Mouse (Mus musculus) limb, embryonic 10.5 days (tissue): Measurements from ENCODE around the gene Agbl2. TPM values are rescaled to one million over a fixed set of nuclear protein-coding genes. Genes with fewer than 3 reads are reported as not detected.
"Not testable (repeated sequence)": the region's sequence is repeated elsewhere in the genome, so short reads cannot be mapped to it uniquely, and the experiment has no call there.

Experiments
- DNase-seq: peaks from one replicate; pipeline ENCODE4 v3.0.0-alpha.2; 2017; ENCODE audit warnings: low spot score
- H3K27ac ChIP-seq: fragments of 300-500 bp; sonication (generic); 2 replicates; pipeline ENCODE4 v1.5.1; 2016; ENCODE audit warnings: mild to moderate bottlenecking
- H3K27me3 ChIP-seq: fragments of 300-500 bp; sonication (generic); 2 replicates; pipeline ENCODE4 v1.6.1; 2016; ENCODE audit warnings: low read depth, mild to moderate bottlenecking; ENCODE audit not compliant: poor library complexity, severe bottlenecking
- H3K36me3 ChIP-seq: fragments of 300-500 bp; sonication (generic); 2 replicates; pipeline ENCODE4 v1.6.1; 2016; ENCODE audit warnings: mild to moderate bottlenecking, moderate library complexity
- H3K4me1 ChIP-seq: fragments of 300-500 bp; sonication (generic); 2 replicates; pipeline ENCODE4 v1.6.1; 2016
- H3K4me3 ChIP-seq: fragments of 300-500 bp; sonication (generic); 2 replicates; pipeline ENCODE4 v1.5.1; 2016; ENCODE audit warnings: mild to moderate bottlenecking, moderate library complexity
- H3K9me3 ChIP-seq: fragments of 300-500 bp; sonication (generic); replicated peaks from 2 replicates; pipeline ENCODE4 v1.6.1; 2016; ENCODE audit warnings: mild to moderate bottlenecking
- WGBS: fragments of 180-500 bp; shearing (Covaris S2); methylation state at CpG from one replicate; pipeline ENCODE4 v1.1.7; 2016; 5-methylcytosine and 5-hydroxymethylcytosine counted together
- polyA plus RNA-seq: library from polyadenylated mRNA; unstranded; fragments of >200 nt; fragmentation: Nextera tagmentation; extraction: Ambion mirVana; gene quantifications from 2 replicates; pipeline ENCODE4 v1.2.1, GENCODE M21; 2016

Agbl2 gene
- polyA plus RNA-seq, 1 experiment from 2014 or later = 0.36 TPM

DNA sequence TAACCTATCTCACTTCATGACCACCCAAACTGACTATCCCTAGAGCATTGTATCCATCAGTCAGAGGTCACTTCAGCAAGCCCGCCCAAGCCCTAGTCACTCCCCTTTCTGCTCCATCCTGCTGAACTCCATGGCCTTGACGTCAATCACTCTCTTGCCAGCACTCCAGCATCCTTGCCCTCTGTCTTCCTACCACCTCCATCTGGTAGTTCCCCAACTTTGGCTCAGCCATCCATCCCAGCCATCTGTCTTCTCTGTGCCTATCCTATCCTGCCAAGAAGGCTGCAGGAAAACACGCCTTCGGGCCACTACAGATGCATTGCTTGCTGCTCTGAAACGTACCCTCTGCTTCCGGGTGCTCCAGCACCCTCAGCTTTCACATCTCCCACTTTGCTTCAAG, 41.3 kb downstream of the Agbl2 start:
- Histone ChIP-seq H3K4me1 (no peaks in the 10 kb centered on the region), H3K27me3 (no peaks in the 10 kb centered on the region), H3K36me3 (no peaks in the 10 kb centered on the region), H3K27ac (no peak overlapping the region), H3K4me3 (no peak overlapping the region), H3K9me3 (no peaks in the 10 kb centered on the region)
- WGBS = 81% methylated on average over 6 of the region's 6 CpGs
- no peak for DNase-seq

DNA sequence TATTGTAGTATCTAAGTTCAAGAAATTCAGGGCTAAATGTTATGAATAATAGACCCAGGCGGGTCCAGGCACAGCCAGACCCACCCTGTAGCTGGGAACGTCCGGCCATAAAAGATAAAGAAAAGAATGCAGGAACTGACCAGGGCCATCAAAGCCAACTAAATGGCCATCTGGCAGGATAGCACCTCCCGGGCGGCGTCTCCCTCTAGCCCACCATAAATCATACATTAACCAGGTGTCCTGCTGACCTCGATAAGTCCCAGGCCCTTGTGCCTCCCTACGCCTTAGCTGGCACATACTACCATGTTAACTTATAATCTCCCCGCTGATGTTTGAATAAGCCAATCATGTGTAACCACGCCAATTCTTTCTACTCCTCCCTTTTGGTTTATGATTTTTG, 42.0 kb downstream of the Agbl2 start:
- H3K36me3 ChIP-seq, H3K4me1 ChIP-seq, H3K9me3 ChIP-seq, H3K27ac ChIP-seq, DNase-seq, H3K27me3 ChIP-seq, H3K4me3 ChIP-seq: not testable (repeated sequence)
- WGBS = 47% methylated on average over 10 of the region's 10 CpGs

DNA sequence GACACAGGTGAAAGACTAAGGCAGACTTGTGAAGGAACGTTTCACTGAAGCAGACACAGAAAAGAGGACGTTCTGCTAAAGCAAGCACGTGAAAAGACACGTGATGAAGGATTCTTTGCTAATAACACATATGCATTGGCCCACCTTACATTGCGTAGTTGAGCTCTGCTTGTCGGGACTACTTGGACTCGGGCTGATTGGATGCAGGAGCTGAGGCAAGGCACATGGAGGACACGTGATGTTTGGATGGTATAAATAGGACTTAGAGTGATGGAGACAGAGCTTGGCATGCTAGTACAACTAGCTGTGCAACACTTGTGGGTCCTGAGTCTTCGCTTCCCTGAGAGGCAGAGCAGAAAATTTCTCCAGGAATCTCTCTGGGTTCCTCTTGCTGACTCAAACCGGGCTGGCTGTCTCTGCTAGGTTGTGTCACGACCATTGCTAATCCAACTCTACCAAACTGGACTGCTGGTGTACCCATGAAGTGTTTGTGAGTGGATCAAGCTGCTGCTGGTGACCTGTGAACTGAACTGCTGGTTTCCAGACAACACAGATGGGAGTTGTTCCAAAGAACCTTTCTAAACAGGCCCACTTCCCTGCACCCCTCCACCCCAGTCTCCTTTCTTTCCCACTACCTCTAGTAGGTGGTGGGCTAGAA, 43.1 kb downstream of the Agbl2 start:
- no peaks in the 10 kb centered on the region for H3K4me1 ChIP-seq
- H3K9me3 ChIP-seq = no peaks in the 10 kb centered on the region
- H3K27me3 ChIP-seq = no peaks in the 10 kb centered on the region
- H3K4me3 ChIP-seq = no peak overlapping the region
- H3K36me3 ChIP-seq = no peaks in the 10 kb centered on the region
- H3K27ac ChIP-seq = no peak overlapping the region
- DNase-seq = no peak
- WGBS = 91% methylated on average over 11 of the region's 11 CpGs

DNA sequence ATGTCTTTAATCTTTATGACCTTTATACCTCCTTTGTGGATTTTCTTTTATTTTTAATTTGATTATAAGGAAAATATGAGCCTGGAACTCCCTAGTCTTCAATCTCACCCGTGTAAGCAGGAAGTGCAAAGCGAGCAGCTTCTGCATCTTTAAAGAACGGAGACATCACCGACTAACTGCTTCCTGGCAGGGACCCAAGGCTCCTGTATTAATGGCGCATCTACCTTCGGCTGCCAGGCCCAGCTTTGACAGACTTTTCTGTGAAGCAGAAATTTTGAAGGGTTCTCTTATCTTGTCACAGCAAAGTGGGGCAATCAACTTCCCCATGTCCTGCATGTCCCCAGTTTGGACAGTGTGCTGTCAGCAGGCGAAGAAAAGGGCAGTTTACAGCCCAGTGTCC, 46.2 kb downstream of the Agbl2 start:
- Histone ChIP-seq H3K9me3 (no peaks in the 10 kb centered on the region), H3K27me3 (no peaks in the 10 kb centered on the region), H3K36me3 (no peaks in the 10 kb centered on the region), H3K4me1 (no peaks in the 10 kb centered on the region), H3K27ac (no peak overlapping the region), H3K4me3 (no peak overlapping the region)
- WGBS = 79% methylated on average over 7 of the region's 7 CpGs
- no peak for DNase-seq

DNA sequence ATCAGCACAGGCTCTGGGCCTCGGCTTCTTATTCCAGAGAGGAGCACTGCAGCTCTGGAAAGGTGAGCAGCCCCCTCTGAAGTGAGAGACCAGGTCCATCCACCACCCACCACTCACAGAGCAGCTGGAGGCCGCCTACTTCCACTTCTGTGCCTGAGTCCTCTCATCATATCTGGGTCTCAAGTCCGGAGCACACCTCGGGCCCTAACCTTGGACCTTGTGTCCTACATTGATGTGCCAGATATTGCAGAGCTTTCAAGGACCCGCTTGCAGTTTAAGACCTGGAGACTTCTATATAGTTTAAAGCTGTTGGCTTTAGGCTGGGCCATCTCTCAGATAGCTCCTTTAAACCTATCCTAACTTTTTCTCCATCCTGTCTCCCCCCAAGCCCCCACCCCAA, 51.0 kb downstream of the Agbl2 start:
- Histone ChIP-seq H3K36me3 (no peaks in the 10 kb centered on the region), H3K9me3 (no peaks in the 10 kb centered on the region), H3K4me1 (no peaks in the 10 kb centered on the region), H3K27me3 (no peaks in the 10 kb centered on the region), H3K4me3 (no peak overlapping the region), H3K27ac (no peak overlapping the region)
- 84% methylated on average over 5 of the region's 5 CpGs for WGBS
- no peak for DNase-seq

DNA sequence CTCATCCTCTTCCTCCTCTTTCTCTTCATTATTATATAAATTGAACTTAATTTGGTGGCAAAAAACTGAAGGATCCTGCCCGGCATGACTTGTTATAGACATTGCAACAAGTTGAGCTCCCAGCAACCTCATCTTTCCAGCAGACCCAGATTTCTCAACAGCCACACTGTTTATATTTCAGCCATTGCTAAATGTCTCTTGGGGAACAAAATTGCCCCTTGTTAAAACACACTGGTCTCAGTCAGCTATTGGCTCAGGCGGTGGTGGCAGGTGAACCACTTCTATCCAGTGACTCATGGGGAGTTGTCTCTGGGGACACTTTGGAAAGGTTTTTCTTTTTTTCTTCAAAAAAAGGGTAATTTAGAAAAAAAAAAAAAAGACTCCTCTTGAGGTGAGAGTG, 56.1 kb downstream of the Agbl2 start:
- 95% methylated on average over 2 of the region's 2 CpGs for WGBS
- H3K27ac ChIP-seq = no peak overlapping the region
- no peaks in the 10 kb centered on the region for H3K36me3 ChIP-seq
- H3K9me3 ChIP-seq = no peaks in the 10 kb centered on the region
- no peak overlapping the region for H3K4me3 ChIP-seq
- DNase-seq = no peak
- H3K27me3 ChIP-seq = no peaks in the 10 kb centered on the region
- H3K4me1 ChIP-seq = no peaks in the 10 kb centered on the region

DNA sequence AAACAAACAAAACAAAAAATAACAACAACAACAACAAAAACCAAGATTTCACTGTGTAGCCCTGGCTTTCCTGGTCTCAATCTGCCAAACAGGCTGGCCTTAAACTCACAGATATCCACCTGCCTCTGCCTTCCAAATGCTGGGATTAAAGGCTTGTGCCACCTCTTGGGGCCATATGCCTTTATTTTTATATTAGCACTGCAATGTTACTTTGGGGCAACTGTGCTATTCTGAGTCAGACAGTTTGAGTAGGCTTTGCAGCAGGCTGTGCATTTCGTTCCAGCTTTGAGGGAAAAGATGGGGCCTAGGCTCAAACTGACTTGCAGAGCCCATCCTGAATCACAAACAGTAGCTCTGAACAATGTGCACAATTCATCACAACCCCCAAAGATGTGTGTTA, 61.1 kb downstream of the Agbl2 start:
- WGBS = 77% methylated on average over 1 of the region's 1 CpGs
- no peak for DNase-seq
- Histone ChIP-seq H3K27ac (no peak overlapping the region), H3K36me3 (no peaks in the 10 kb centered on the region), H3K27me3 (no peaks in the 10 kb centered on the region), H3K4me3 (no peak overlapping the region), H3K4me1 (peaks cover 15% of the 10 kb centered on the region), H3K9me3 (no peaks in the 10 kb centered on the region)

DNA sequence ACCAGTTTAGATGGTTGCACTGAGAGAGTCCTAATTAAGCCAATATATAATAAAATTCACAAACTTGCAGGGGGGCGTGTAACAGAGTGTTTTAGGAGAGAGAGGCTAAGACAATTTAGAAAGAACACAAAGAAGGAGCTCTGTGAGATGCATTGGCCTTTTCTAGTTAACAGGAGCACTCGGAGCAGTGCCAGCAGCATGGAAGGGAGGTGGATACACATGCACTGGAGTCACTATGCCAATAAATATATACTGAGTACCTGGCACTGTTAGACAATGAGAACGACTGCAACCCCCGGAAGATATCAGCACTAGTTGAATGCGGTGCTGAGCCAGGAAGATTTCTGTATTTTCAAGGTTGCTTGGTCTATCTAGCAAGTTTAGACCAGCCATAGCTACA, 61.7 kb downstream of the Agbl2 start:
- H3K36me3 ChIP-seq = 0 out of 2 replicates have a peak, but pooled peaks cover under 1% of the 10 kb centered on the region
- no peaks in the 10 kb centered on the region for H3K9me3 ChIP-seq
- 76% methylated on average over 5 of the region's 5 CpGs for WGBS
- H3K27ac ChIP-seq = no peak overlapping the region
- no peaks in the 10 kb centered on the region for H3K27me3 ChIP-seq
- no peak overlapping the region for H3K4me3 ChIP-seq
- DNase-seq = no peak
- H3K4me1 ChIP-seq = peaks cover 16% of the 10 kb centered on the region

DNA sequence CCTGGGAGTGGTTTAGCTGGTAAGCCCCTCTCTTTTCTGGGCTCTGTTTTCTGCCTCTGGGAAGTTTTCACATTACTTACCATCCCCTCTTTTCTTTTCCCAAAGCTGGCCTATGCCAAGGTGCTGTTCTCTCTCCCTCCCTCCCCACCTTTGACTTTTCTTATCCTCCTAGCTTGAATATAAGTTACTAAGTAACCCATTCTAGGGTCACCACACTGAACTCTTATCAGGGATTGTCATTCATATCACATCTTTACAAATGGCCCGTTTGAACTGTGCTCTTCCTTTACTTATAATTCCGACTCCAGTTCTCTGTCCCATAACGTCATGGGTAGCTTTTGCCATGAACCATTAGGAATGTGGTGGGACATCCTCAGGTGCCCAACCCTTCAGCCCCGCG, 62.7 kb downstream of the Agbl2 start:
- no peak overlapping the region for H3K4me3 ChIP-seq
- peaks cover 9% of the 10 kb centered on the region for H3K36me3 ChIP-seq
- peaks cover 16% of the 10 kb centered on the region for H3K4me1 ChIP-seq
- H3K9me3 ChIP-seq = no peaks in the 10 kb centered on the region
- no peaks in the 10 kb centered on the region for H3K27me3 ChIP-seq
- 88% methylated on average over 5 of the region's 5 CpGs for WGBS
- DNase-seq = no peak
- H3K27ac ChIP-seq = no peak overlapping the region

DNA sequence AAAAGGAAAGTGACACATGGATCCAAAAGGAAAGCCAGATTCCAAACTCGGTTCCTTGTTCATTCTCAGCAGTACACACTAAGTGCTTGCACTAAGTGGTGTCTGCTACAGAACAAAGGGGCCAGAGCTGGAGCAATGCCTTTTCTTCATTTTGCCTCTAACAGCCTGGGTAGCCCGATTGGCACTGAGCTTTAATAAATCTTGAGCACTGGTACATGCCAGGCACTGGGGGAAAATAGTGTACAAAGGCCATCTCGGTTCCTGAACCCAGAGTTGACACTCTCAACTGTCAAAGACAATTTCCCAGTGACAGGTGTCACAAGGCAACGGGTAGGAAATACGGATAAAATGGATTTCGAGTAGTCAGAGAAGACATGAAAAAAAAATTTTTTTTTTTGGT, 63.6 kb downstream of the Agbl2 start:
- 56% methylated on average over 6 of the region's 6 CpGs for WGBS
- H3K9me3 ChIP-seq = no peaks in the 10 kb centered on the region
- DNase-seq = no peak
- no peaks in the 10 kb centered on the region for H3K27me3 ChIP-seq
- peaks cover 16% of the 10 kb centered on the region for H3K4me1 ChIP-seq
- peaks cover 18% of the 10 kb centered on the region for H3K36me3 ChIP-seq
- peak overlapping the region; percentile 74 for H3K4me3 ChIP-seq
- peak overlapping the region; percentile 89 for H3K27ac ChIP-seq

DNA sequence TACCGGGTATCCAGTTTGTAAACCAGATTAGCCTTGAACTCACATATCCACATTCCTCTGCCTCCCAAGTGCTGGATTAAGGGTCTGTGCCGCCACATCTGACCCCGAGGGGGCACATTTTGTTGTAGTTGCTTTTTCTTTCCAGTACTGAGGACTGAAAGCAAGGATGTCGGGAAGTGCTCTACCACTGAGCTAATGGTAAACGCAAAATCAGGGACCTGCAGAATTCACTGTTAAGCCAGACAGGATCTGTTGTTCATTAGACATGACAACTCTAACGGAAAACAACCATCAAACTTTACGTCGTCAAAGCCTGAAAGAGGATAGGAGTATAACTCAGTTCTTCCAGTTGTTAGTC, 64.0 kb downstream of the Agbl2 start:
- DNase-seq = no peak
- peaks cover 22% of the 10 kb centered on the region for H3K36me3 ChIP-seq
- H3K27ac ChIP-seq = peak overlapping the region; percentile 89
- peaks cover 16% of the 10 kb centered on the region for H3K4me1 ChIP-seq
- H3K27me3 ChIP-seq = no peaks in the 10 kb centered on the region
- no peaks in the 10 kb centered on the region for H3K9me3 ChIP-seq
- 5% methylated on average over 8 of the region's 8 CpGs for WGBS
- peak overlapping the region; percentile 74 for H3K4me3 ChIP-seq

DNA sequence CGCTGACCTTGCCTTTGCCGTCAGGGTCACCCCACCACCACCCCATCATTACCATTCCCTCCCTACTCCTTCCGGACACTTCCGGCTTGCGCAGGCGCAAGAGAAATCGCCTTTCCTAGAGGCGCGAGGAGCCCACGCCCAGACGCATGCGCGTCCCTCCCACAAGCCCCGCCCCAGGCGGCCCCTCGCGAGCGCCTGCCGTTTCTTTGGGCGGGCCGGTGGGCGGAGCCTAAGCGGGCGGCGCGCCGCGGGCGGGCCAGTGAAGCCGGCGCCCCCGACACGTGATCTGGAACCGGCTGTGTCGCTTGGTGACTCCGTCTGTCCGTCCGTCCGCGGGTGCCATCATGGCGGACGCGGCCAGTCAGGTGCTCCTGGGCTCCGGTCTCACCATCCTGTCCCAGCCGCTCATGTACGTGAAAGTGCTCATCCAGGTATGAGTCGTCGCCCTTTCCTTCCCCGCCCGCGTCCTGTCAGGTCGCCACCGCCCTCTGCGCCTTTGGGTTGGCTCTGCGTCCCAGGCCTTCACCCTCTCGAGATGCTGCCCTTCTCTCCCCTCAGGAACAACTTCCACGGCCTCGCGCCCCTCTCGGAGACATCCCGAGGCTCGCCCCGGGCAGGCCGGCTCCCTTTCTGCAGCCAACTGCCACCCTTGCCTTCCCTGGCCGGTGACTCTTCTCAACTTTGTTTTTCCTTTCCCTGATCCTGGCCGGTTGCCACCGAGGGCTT, 64.6 kb downstream of the Agbl2 start, which contains the start of gene Mtch2:
TSS of gene Mtch2 (plus strand) at position 201 of the 726 bp plus-strand sequence.
- peaks cover 16% of the 10 kb centered on the region for H3K4me1 ChIP-seq
- WGBS = under 1% methylated on average over 67 of the region's 67 CpGs
- no peaks in the 10 kb centered on the region for H3K9me3 ChIP-seq
- DNase-seq = peak; percentile 98
- peak within 1 kb of the TSS; percentile 74 for H3K4me3 ChIP-seq
- peak within 1 kb of the TSS; percentile 89 for H3K27ac ChIP-seq
- H3K27me3 ChIP-seq = no peaks in the 10 kb centered on the region
- H3K36me3 ChIP-seq = peaks cover 27% of the 10 kb centered on the region

DNA sequence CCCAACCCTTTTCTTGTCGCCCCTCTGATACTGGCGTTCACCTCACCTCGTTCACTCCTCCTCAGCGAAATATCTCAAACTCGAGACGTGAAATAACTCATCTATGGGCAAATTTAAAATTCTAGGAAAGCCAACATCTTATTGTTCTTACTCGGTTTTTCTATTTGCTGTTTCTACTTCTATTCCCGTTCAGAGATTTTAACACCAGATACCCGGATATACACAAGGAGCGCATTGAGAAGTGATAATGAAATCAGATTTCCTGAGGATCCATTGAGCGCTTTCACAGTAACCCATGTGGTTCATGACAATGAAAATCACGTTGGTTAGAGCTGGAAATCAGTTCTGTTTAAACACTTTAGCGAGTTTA, 65.1 kb downstream of the Agbl2 start:
- no peak for DNase-seq
- WGBS = 2% methylated on average over 13 of the region's 13 CpGs

More for the DNA sequence above, 65.1 kb downstream of the Agbl2 start:
- H3K4me1 ChIP-seq = peaks cover 16% of the 10 kb centered on the region
- H3K27me3 ChIP-seq = no peaks in the 10 kb centered on the region
- H3K36me3 ChIP-seq = peaks cover 33% of the 10 kb centered on the region
- H3K9me3 ChIP-seq = no peaks in the 10 kb centered on the region
- H3K27ac ChIP-seq = peak overlapping the region; percentile 89
- H3K4me3 ChIP-seq = peak overlapping the region; percentile 74
